9 mouse cellular contexts compared by ENCODE assay signal in the genomic region with DNA sequence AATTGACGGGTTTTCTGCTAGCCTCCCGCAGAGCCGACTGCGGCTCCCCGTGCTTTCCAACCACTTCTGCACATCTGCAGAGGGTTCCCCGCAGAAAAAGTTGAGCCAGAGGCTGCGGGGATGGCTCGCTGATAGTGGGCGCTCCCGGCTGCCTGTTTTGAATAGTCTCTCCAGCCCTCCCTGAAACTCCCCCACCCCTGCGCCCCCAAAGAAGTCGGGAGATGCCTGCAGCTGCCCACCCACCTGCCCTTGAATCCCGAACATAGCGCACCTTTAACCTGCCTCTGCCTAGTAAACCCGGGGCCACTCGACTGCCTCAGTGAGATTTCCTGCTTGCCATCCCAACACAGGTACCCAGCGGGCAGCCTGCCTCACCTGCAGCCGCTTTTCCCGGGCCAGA. TPM values are rescaled to one million over a fixed set of nuclear protein-coding genes. Genes with fewer than 3 reads are reported as not detected.
DNase-seq lines count a peak whose midpoint lies in the region; ATAC-seq and TF ChIP-seq lines count a peak whose summit lies in the region.
"Had no signal": no experiment of that assay in that cellular context is flagged by ENCODE, and none has a peak within 500 bp of the region (broad histone marks: within the 10 kb centered on the region; RNA-seq: fewer than 3 reads in every experiment).

No protein-coding gene starts in this region.

- in situ Hi-C loops in ES-E14 (cut with MboI; ENCODE audit: low sequenced_read_pairs in 2 of 2, unreplicated experiment in 2 of 2) = no loop called here

- H3K4me3 ChIP-seq in heart, postnatal 0 days (ENCODE audit: low read depth, low read length) = peak overlapping the region; percentile 49
- H3K4me3 ChIP-seq in ES-E14 (ENCODE audit: insufficient read depth in 1 of 2, low read depth in 1 of 2, low read length in 2 of 2, poor library complexity in 1 of 2, severe bottlenecking in 1 of 2) = peak overlapping the region; percentile 55 to 77
- H3K4me3 ChIP-seq in forebrain, embryonic 15.5 days = peak overlapping the region; percentile 57
- peak overlapping the region; percentile 21; the same call in 1 of the 2 replicates for H3K4me3 ChIP-seq in liver, embryonic 16.5 days (ENCODE audit: low read depth, low read length)

- 2% methylated on average over 19 of the region's 19 CpGs for WGBS in heart, postnatal 0 days
- under 1% methylated on average over 19 of the region's 19 CpGs for WGBS in forebrain, embryonic 15.5 days
- WGBS in liver, embryonic 16.5 days (ENCODE audit: insufficient replicate concordance) = 0% methylated on average over 19 of the region's 19 CpGs

- intact Hi-C loops in heart, postnatal 10 days (cut with DNase I) = no loop called here

- H3K4me1 ChIP-seq in heart, postnatal 0 days (ENCODE audit: control insufficient read depth, insufficient read depth) = peaks cover 5% of the 10 kb centered on the region; the same call in 1 of the 2 replicates
- H3K4me1 ChIP-seq in ES-E14 (ENCODE audit: control insufficient read depth in 2 of 2, insufficient read depth in 2 of 2, low read length in 2 of 2, poor library complexity in 1 of 2) = peaks cover 0 to 2% of the 10 kb centered on the region in 2 experiments; a peak in 1 of 4 replicates
- H3K4me1 ChIP-seq in forebrain, embryonic 15.5 days = peaks cover 38% of the 10 kb centered on the region
- no peaks in the 10 kb centered on the region for H3K4me1 ChIP-seq in liver, embryonic 16.5 days (ENCODE audit: control insufficient read depth, low read depth, low read length)

- H3K9ac ChIP-seq in heart, postnatal 0 days (replicated peaks; ENCODE audit: low read depth, low read length) = no peak overlapping the region
- peak overlapping the region; percentile 6; the same call in 1 of the 2 replicates for H3K9ac ChIP-seq in ES-E14 (ENCODE audit: insufficient read depth, low read depth, low read length, poor library complexity, severe bottlenecking)
- H3K9ac ChIP-seq in forebrain, embryonic 15.5 days (replicated peaks) = peak overlapping the region; percentile 59
- no peak overlapping the region for H3K9ac ChIP-seq in liver, embryonic 16.5 days (ENCODE audit: low read depth, low read length)

- H3K27me3 ChIP-seq in heart, postnatal 0 days (ENCODE audit: control insufficient read depth, insufficient read depth, low read length) = peaks cover 70% of the 10 kb centered on the region
- peaks cover 37% of the 10 kb centered on the region for H3K27me3 ChIP-seq in forebrain, embryonic 15.5 days
- peaks cover 64% of the 10 kb centered on the region for H3K27me3 ChIP-seq in liver, embryonic 16.5 days (ENCODE audit: control insufficient read depth, insufficient read depth, low read depth, low read length)

- H3K27ac ChIP-seq in heart, postnatal 0 days (ENCODE audit: low read depth) = no peak overlapping the region
- H3K27ac ChIP-seq in ES-E14 (ENCODE audit: insufficient read depth, low read depth, low read length, poor library complexity, severe bottlenecking) = no peak overlapping the region
- no peak overlapping the region for H3K27ac ChIP-seq in forebrain, embryonic 15.5 days (replicated peaks)
- H3K27ac ChIP-seq in liver, embryonic 16.5 days (ENCODE audit: low read length) = no peak overlapping the region

- DNase-seq in heart, postnatal 0 days (ENCODE audit: low spot score) = no peak
- no peak for DNase-seq in heart, postnatal 10 days
- DNase-seq in ES-E14 (ENCODE audit: low read depth, low spot score) = no peak
- no peak for DNase-seq in thymus, postnatal 25 days
- no peak for DNase-seq in ovary, postnatal 14 days (ENCODE audit: low spot score)
- DNase-seq in natural killer cell, adult 2 months (ENCODE audit: low spot score in 2 of 2) = no peak

- H3K4me2 ChIP-seq in heart, postnatal 0 days (ENCODE audit: low read depth, low read length) = peak overlapping the region; percentile 85
- H3K4me2 ChIP-seq in forebrain, embryonic 15.5 days (replicated peaks) = peak overlapping the region; percentile 96
- H3K4me2 ChIP-seq in liver, embryonic 16.5 days (ENCODE audit: low read depth, low read length) = no peak overlapping the region

- no peaks in the 10 kb centered on the region for H3K9me3 ChIP-seq in heart, postnatal 0 days (replicated peaks; ENCODE audit: control insufficient read depth, low read length)
- H3K9me3 ChIP-seq in ES-E14 (ENCODE audit: control insufficient read depth, insufficient read depth, low read depth, low read length) = no peaks in the 10 kb centered on the region
- H3K9me3 ChIP-seq in forebrain, embryonic 15.5 days = no peaks in the 10 kb centered on the region
- H3K9me3 ChIP-seq in liver, embryonic 16.5 days (replicated peaks; ENCODE audit: control insufficient read depth, low read length) = no peaks in the 10 kb centered on the region

- ATAC-seq in heart, postnatal 0 days (ENCODE audit: insufficient read depth, low read depth) = no peak
- no peak for ATAC-seq in forebrain, embryonic 15.5 days (replicated peaks)
- ATAC-seq in liver, embryonic 16.5 days (ENCODE audit: low read depth) = no peak

- H3K36me3 ChIP-seq in heart, postnatal 0 days (replicated peaks; ENCODE audit: control insufficient read depth, insufficient read depth, low read length) = no peaks in the 10 kb centered on the region
- no peaks in the 10 kb centered on the region for H3K36me3 ChIP-seq in ES-E14 (ENCODE audit: control insufficient read depth, insufficient read depth, low read length, poor library complexity, severe bottlenecking)
- H3K36me3 ChIP-seq in forebrain, embryonic 15.5 days = no peaks in the 10 kb centered on the region
- H3K36me3 ChIP-seq in liver, embryonic 16.5 days (ENCODE audit: control insufficient read depth, insufficient read depth) = no peaks in the 10 kb centered on the region

- no peak for TF ChIP-seq CTCF in heart, postnatal 0 days (IDR thresholded peaks at IDR 0.05; ENCODE audit: low read depth)

- no peak for TF ChIP-seq EP300 in heart, postnatal 0 days (IDR thresholded peaks at IDR 0.05; ENCODE audit: low read depth)

TF ChIP-seq in ES-E14, 5 proteins besides CTCF, POLR2A, EP300 and RAD21:
- TF ChIP-seq MAFK (IDR thresholded peaks at IDR 0.05; ENCODE audit: insufficient read depth, low read depth, low read length) = no peak
- no peak for TF ChIP-seq ZC3H11A (IDR thresholded peaks at IDR 0.05; ENCODE audit: borderline replicate concordance, low read depth, low read length)

RNA-seq across cellular contexts. Expression of a gene that starts 0.5 kb away (rescaled TPM):
- 0.15 and 1.2 TPM in 2 replicates for total RNA-seq in heart, postnatal 0 days (2014; rRNA removed; ENCODE audit: low replicate concordance)
- 0.25 and 0.32 TPM in 2 replicates for polyA plus RNA-seq in heart, postnatal 0 days (2015; fragmentation: Nextera tagmentation; extraction: Ambion mirVana)
- total RNA-seq in heart, postnatal 10 days (2021) = under 1 TPM; 0.17 to 0.20 TPM
- 0.89 and 1.9 TPM in 2 replicates for total RNA-seq in ES-E14 (2012; rRNA removed)
- 3.0 and 3.3 TPM in 2 replicates for polyA plus RNA-seq in forebrain, embryonic 15.5 days (2015; fragmentation: Nextera tagmentation; extraction: Ambion mirVana)
- polyA plus RNA-seq in liver, embryonic 16.5 days (2015; fragmentation: Nextera tagmentation; extraction: Ambion mirVana) = 0.13 and 0.18 TPM in 2 replicates

RNA-seq across cellular contexts. Expression of a gene that starts 50.1 kb away (rescaled TPM):
- not detected in 2 replicates for total RNA-seq in heart, postnatal 0 days (2014; rRNA removed; ENCODE audit: low replicate concordance)
- not detected in 2 replicates for polyA plus RNA-seq in heart, postnatal 0 days (2015; fragmentation: Nextera tagmentation; extraction: Ambion mirVana)
- not detected for total RNA-seq in heart, postnatal 10 days (2021)
- total RNA-seq in ES-E14 (2012; rRNA removed) = not detected in 2 replicates
- not detected in 2 replicates for polyA plus RNA-seq in forebrain, embryonic 15.5 days (2015; fragmentation: Nextera tagmentation; extraction: Ambion mirVana)
- polyA plus RNA-seq in liver, embryonic 16.5 days (2015; fragmentation: Nextera tagmentation; extraction: Ambion mirVana) = not detected in 2 replicates
- total RNA-seq: left cerebral cortex, postnatal 10 days had no signal

RNA-seq across cellular contexts. Expression of a gene that starts 50.7 kb away (rescaled TPM):
- total RNA-seq in heart, postnatal 0 days (2014; rRNA removed; ENCODE audit: low replicate concordance) = 1.9 and 9.7 TPM in 2 replicates
- 31.3 and 35.2 TPM in 2 replicates for polyA plus RNA-seq in heart, postnatal 0 days (2015; fragmentation: Nextera tagmentation; extraction: Ambion mirVana)
- 10 to 100 TPM; 17.4 to 20.7 TPM for total RNA-seq in heart, postnatal 10 days (2021)
- 7.0 and 13.2 TPM in 2 replicates for total RNA-seq in ES-E14 (2012; rRNA removed)
- 24.4 and 27.6 TPM in 2 replicates for polyA plus RNA-seq in forebrain, embryonic 15.5 days (2015; fragmentation: Nextera tagmentation; extraction: Ambion mirVana)
- polyA plus RNA-seq in liver, embryonic 16.5 days (2015; fragmentation: Nextera tagmentation; extraction: Ambion mirVana) = 4.1 and 4.9 TPM in 2 replicates

Comparison
In these comparisons a context has a peak if more than half of its experiments do, and no peak if none do; other contexts are left out.
1. H3K9ac ChIP-seq: peak in ES-E14 (single experiment) and forebrain, embryonic 15.5 days (single experiment); none in heart, postnatal 0 days (single experiment) and liver, embryonic 16.5 days (single experiment).
2. Peak in every context shown above with its lines, with median percentiles within 50 percentile points of each other: H3K4me3 ChIP-seq.